In the genomic region with DNA sequence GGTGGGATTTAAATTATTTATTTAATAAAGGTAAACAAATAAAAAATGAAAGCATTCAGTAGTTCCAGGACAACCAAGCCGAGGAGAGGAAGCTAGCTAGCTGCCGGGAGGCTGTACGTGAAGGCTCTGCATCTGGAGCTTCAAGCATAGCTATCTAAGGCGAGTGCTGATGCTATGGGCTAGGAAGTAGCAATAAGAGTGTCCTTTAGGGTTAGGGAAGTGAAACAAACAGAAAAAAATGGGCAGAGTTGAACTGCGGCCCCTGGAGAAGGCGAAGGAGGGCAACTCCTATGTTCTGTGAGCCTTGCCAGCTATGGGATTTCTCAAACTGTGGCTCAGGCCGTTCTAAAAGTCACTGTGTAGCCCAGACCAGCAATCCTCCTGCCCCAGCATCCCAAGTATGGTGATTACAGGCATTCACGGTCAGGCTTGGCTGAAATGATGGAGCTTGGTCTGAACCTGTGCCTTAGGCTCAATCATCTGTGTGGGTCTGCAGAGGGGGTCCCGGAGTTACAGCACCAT, we compare ENCODE assay signal across 19 mouse cellular contexts. TPM values are rescaled to one million over a fixed set of nuclear protein-coding genes. Genes with fewer than 3 reads are reported as not detected.
DNase-seq lines count a peak whose midpoint lies in the region; ATAC-seq and TF ChIP-seq lines count a peak whose summit lies in the region.
"Had no signal": no experiment of that assay in that cellular context is flagged by ENCODE, and none has a peak within 500 bp of the region (broad histone marks: within the 10 kb centered on the region; RNA-seq: fewer than 3 reads in every experiment).

No protein-coding gene starts in this region.

- no peaks in the 10 kb centered on the region for H3K4me1 ChIP-seq in midbrain, embryonic 11.5 days (ENCODE audit: control insufficient read depth, insufficient read depth, low read length)
- peaks cover under 1% of the 10 kb centered on the region; the same call in 1 of the 2 replicates for H3K4me1 ChIP-seq in midbrain, embryonic 10.5 days
- peaks cover 39% of the 10 kb centered on the region for H3K4me1 ChIP-seq in bone marrow macrophage, adult 2 months (ENCODE audit: control insufficient read depth, insufficient read depth, low read length)
- H3K4me1 ChIP-seq: forebrain, embryonic 13.5 days; midbrain, embryonic 13.5 days; neural tube, embryonic 13.5 days had no signal

- TF ChIP-seq POLR2A in bone marrow macrophage, adult 2 months (IDR thresholded peaks at IDR 0.05; ENCODE audit: borderline replicate concordance, low read depth, low read length), result no peak

- H3K36me3 ChIP-seq in midbrain, embryonic 11.5 days (ENCODE audit: control insufficient read depth, insufficient read depth, low read length), result no peaks in the 10 kb centered on the region
- no peaks in the 10 kb centered on the region for H3K36me3 ChIP-seq in midbrain, embryonic 10.5 days
- H3K36me3 ChIP-seq: heart, embryonic 13.5 days; limb, embryonic 12.5 days; midbrain, embryonic 13.5 days; neural tube, embryonic 13.5 days had no signal

- H3K9ac ChIP-seq in midbrain, embryonic 11.5 days (ENCODE audit: low read length), result no peak overlapping the region
- H3K9ac ChIP-seq: forebrain, embryonic 13.5 days; heart, embryonic 13.5 days; hindbrain, embryonic 14.5 days; limb, embryonic 12.5 days; midbrain, embryonic 13.5 days; neural tube, embryonic 13.5 days had no signal

- no peak for TF ChIP-seq CTCF in bone marrow macrophage, adult 2 months (IDR thresholded peaks at IDR 0.05; ENCODE audit: low read depth, low read length)

- no peak for ATAC-seq in midbrain, embryonic 11.5 days (ENCODE audit: low FRiP score)
- peak; percentile 63 for ATAC-seq in monocyte, adult 5-6 weeks (replicated peaks; ENCODE audit: insufficient number of reproducible peaks, low FRiP score, low TSS enrichment, poor library complexity, severe bottlenecking)
- ATAC-seq: forebrain, embryonic 13.5 days; midbrain, embryonic 13.5 days had no signal

- intact Hi-C loops in heart, postnatal 25 days (cut with DNase I), result loop anchor here (2.0 to 10.0 kb wide), 2 partner anchors 117 to 245 kb away; partner anchors contain the start of genes Htt and Mfsd10

- H3K4me3 ChIP-seq in midbrain, embryonic 11.5 days (ENCODE audit: low read depth, low read length), result no peak overlapping the region
- no peak overlapping the region for H3K4me3 ChIP-seq in midbrain, embryonic 10.5 days
- peak overlapping the region; percentile 27; the same call in 1 of the 2 replicates for H3K4me3 ChIP-seq in bone marrow macrophage, adult 2 months (ENCODE audit: insufficient read depth, low read length)
- H3K4me3 ChIP-seq: forebrain, embryonic 13.5 days; heart, embryonic 13.5 days; limb, embryonic 12.5 days; midbrain, embryonic 13.5 days; neural tube, embryonic 13.5 days had no signal

- WGBS in midbrain, embryonic 11.5 days, result 85% methylated on average over 9 of the region's 9 CpGs
- WGBS in midbrain, embryonic 10.5 days, result 82% methylated on average over 9 of the region's 9 CpGs

- no peak overlapping the region for H3K27ac ChIP-seq in midbrain, embryonic 11.5 days (ENCODE audit: low read depth, low read length)
- H3K27ac ChIP-seq in midbrain, embryonic 10.5 days (replicated peaks), result no peak overlapping the region
- peak overlapping the region; percentile 95 for H3K27ac ChIP-seq in bone marrow macrophage, adult 2 months (ENCODE audit: insufficient read depth, low read depth, low read length)
- H3K27ac ChIP-seq: forebrain, embryonic 13.5 days; heart, embryonic 13.5 days; hindbrain, embryonic 14.5 days; limb, embryonic 12.5 days; midbrain, embryonic 13.5 days; neural tube, embryonic 13.5 days had no signal

- no peaks in the 10 kb centered on the region for H3K9me3 ChIP-seq in midbrain, embryonic 11.5 days (ENCODE audit: control insufficient read depth, low read length)
- H3K9me3 ChIP-seq in midbrain, embryonic 10.5 days (replicated peaks), result no peaks in the 10 kb centered on the region
- H3K9me3 ChIP-seq: forebrain, embryonic 13.5 days; heart, embryonic 13.5 days; limb, embryonic 12.5 days; midbrain, embryonic 13.5 days; neural tube, embryonic 13.5 days had no signal

- DNase-seq in heart, adult 11 months, result peak; percentile 94
- no peak for DNase-seq in heart, postnatal 25 days (ENCODE audit: low spot score)
- peak; percentile 23 for DNase-seq in midbrain, embryonic 11.5 days (ENCODE audit: low spot score, missing footprints)
- DNase-seq in midbrain, embryonic 10.5 days (ENCODE audit: low spot score), result no peak
- DNase-seq in ovary, adult 18-20 months (ENCODE audit: low spot score), result no peak
- DNase-seq in kidney, adult 18-20 months, result no peak
- DNase-seq: adrenal gland, postnatal 14 days; cerebellum, adult 2 months; heart, postnatal 36 days; kidney, postnatal 36 days; lung, postnatal 14 days had no signal

- no peaks in the 10 kb centered on the region for H3K27me3 ChIP-seq in midbrain, embryonic 11.5 days (ENCODE audit: control insufficient read depth, insufficient read depth, low read length)
- H3K27me3 ChIP-seq in midbrain, embryonic 10.5 days (ENCODE audit: low read depth, poor library complexity, severe bottlenecking), result peaks cover 7% of the 10 kb centered on the region
- H3K27me3 ChIP-seq: heart, embryonic 13.5 days had no signal

- no peak overlapping the region for H3K4me2 ChIP-seq in midbrain, embryonic 11.5 days
- H3K4me2 ChIP-seq: forebrain, embryonic 13.5 days; heart, embryonic 13.5 days; hindbrain, embryonic 14.5 days; limb, embryonic 12.5 days; midbrain, embryonic 13.5 days; neural tube, embryonic 13.5 days had no signal

RNA-seq across cellular contexts. Expression of gene Tnip2, which starts 5.7 kb away (rescaled TPM):
- total RNA-seq in heart, postnatal 25 days (2021), result 1 to 10 TPM; 6.3 to 7.2 TPM
- polyA plus RNA-seq in midbrain, embryonic 11.5 days (2014; fragmentation: Nextera tagmentation; extraction: Ambion mirVana), result 4.4 and 5.5 TPM in 2 replicates
- 5.3 and 8.0 TPM in 2 replicates for polyA plus RNA-seq in midbrain, embryonic 10.5 days (2016; fragmentation: Nextera tagmentation; extraction: Ambion mirVana)
- 34.2 and 43.9 TPM in 2 replicates for polyA plus RNA-seq in bone marrow macrophage, adult 2 months (2012; ENCODE audit: insufficient read depth, insufficient read length, missing spikeins)
- total RNA-seq in monocyte, adult 5-6 weeks (2017), result 62.3 to 78.2 TPM (median 78.0 TPM) in 3 replicates

RNA-seq across cellular contexts. Expression of gene Sh3bp2, which starts 6.2 kb away (rescaled TPM):
- 1 to 10 TPM; 1.7 to 3.3 TPM for total RNA-seq in heart, postnatal 25 days (2021)
- polyA plus RNA-seq in midbrain, embryonic 11.5 days (2014; fragmentation: Nextera tagmentation; extraction: Ambion mirVana), result 7.0 and 12.4 TPM in 2 replicates
- polyA plus RNA-seq in midbrain, embryonic 10.5 days (2016; fragmentation: Nextera tagmentation; extraction: Ambion mirVana), result 6.4 and 10.3 TPM in 2 replicates
- polyA plus RNA-seq in bone marrow macrophage, adult 2 months (2012; ENCODE audit: insufficient read depth, insufficient read length, missing spikeins), result 129 and 132 TPM in 2 replicates
- 80.1 to 108 TPM (median 88.7 TPM) in 3 replicates for total RNA-seq in monocyte, adult 5-6 weeks (2017)

RNA-seq across cellular contexts. Expression of gene Add1, which starts 54.0 kb away (rescaled TPM):
- total RNA-seq in heart, postnatal 25 days (2021), result 100 to 1,000 TPM; 125 to 136 TPM
- polyA plus RNA-seq in midbrain, embryonic 11.5 days (2014; fragmentation: Nextera tagmentation; extraction: Ambion mirVana), result 150 and 160 TPM in 2 replicates
- 166 and 195 TPM in 2 replicates for polyA plus RNA-seq in midbrain, embryonic 10.5 days (2016; fragmentation: Nextera tagmentation; extraction: Ambion mirVana)
- 120 and 122 TPM in 2 replicates for polyA plus RNA-seq in bone marrow macrophage, adult 2 months (2012; ENCODE audit: insufficient read depth, insufficient read length, missing spikeins)
- 174 to 248 TPM (median 209 TPM) in 3 replicates for total RNA-seq in monocyte, adult 5-6 weeks (2017)

Comparison
In these comparisons a context has a peak if more than half of its experiments do, and no peak if none do; other contexts are left out.
1. DNase-seq: peak in heart, adult 11 months (single experiment) and midbrain, embryonic 11.5 days (single experiment); none in heart, postnatal 25 days (single experiment), midbrain, embryonic 10.5 days (single experiment), ovary, adult 18-20 months (single experiment) and kidney, adult 18-20 months (single experiment).